Mouse (Mus musculus): ENCODE measurements around the gene 1700008O03Rik.

- TF ChIP-seq CTCF (IDR thresholded peaks at IDR 0.05; ENCODE audit: borderline replicate concordance, insufficient read depth, low read length) (no peak), POLR2A (IDR thresholded peaks at IDR 0.05; ENCODE audit: low read depth, low read length) (no peak)
Measured at GRCm38 (mm10) chr7:44356590-44357481, 28.8 kb downstream of the 1700008O03Rik start.
